Mouse (Mus musculus): Measurements from ENCODE around the gene Gbx1. TPM values are rescaled to one million over a fixed set of nuclear protein-coding genes. Genes with fewer than 3 reads are reported as not detected.
A peak's percentile ranks its signal among the peaks of the same experiment; 100 is the strongest.

The Gbx1 gene
- total RNA-seq, 2 experiments from 2014 or later, result not detected

DNA sequence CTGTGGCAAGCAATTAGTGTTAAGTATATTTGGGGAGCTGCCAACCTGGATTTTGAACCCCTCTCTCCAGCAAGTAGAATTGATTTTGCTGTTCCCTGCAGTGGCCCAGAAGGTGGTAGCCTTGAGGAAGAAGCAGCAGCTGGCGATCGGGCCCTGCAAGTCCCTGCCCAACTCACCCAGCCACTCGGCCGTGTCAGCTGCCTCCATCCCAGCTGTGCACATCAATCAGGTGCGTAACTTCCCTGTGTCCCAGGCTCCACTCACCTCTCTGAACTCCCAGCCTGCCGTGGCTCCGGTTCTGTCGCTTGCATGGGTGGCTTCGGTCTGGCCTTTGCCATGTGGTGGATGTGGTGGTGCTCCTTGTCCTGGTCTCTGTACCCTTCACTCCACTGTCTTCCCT lies 49.1 kb downstream of the Gbx1 start:
- no peak for DNase-seq

DNA sequence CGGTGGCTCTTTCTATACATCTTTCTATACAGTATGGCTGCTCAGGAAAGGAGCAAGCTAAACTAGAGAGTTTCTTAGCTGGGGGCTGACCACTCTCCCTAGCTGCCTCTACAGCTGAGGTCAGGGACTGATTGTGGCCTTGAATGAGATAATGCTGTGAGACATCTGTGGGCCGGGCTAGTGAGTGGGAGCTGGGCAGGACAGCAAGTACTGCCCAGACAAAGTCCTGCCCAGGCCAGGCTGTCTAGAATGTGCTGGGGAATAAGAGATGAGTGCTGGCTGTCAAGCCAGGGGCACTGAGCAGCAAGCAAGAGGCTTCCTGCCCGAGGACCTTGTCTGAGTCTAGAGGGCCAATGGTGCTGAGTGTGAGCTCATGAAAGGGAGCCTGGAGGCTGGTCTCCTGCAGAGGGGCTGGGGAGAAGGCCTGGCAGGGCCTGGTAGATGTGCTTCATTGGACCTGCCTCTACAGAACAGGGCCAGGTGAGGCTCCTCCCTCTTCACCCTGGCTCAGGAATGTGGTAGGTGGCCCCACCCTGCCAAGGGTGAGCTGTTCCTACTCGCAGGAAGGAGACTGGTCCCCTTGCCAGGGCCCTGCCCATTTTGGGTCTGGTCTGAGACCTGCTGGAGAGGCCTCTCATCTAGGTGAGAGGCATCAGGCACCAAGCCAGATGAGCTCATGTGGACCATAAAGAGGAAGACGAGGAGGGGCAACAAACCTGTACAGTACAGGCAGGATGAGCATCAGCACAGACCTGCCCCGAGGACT lies 51.3 kb downstream of the Gbx1 start:
- no peak for DNase-seq

DNA sequence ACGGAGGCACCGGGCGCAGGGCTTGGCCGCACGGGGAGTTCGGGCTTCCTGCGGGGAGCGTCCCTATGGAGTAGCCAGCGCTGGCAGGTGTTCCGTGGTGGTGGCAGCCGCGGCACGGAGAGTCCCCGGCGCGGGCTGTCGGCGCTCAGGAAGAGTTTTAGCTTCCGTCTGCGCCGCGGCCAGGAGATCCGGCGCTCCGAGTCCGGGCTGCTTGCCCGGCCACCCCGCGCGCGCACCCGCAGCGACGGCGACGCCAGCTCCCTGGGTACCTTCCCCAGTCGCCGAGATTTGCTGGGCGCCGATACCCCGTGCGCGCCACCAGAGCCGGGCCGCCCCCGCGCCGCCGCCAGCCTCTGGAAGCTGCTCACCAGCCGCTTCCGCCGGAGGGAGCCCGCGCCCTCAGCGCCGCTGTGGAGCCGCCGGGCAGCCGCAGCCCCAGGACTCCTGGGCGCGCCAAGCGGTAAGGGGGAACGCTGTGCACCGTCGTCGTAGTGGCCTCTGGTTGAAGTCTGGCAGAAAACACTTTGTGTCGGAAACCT lies 52.2 kb downstream of the Gbx1 start:
- peak; percentile 56 for DNase-seq

DNA sequence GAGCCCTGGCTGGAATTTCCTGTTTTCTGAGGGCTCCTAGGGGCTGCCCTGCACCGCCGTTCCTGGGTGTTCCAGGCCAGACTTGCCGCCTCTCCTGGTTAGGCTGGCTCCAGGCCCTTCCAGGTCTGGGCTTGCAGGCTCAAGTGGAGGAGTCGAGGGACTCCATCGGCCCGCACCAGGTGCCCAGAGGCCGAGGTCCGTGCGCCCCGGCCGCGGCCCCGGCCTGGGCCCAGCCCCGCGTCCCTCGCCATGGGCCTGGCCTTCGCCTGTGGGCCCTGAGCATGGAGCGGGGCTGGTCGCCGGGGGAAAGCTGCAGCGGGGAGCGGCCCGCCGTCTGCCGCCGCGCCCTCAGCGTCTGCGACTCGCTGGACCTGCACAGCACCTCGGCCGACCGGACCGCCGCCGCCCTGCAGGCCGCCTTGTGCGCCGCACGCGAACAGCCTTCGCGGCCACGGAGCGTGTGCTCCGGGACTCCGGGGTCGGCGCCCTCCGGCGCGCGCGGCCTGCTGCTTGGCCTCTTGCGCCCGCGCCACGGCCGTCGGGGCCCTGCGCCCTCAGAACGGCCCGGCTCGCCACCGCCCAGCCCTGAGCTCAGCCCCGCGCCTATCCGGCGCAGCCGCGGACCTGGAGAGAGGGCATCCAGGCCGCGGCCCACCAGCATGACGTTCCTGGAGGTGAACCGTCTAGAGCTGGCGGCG lies 52.8 kb downstream of the Gbx1 start:
- DNase-seq, result no peak

DNA sequence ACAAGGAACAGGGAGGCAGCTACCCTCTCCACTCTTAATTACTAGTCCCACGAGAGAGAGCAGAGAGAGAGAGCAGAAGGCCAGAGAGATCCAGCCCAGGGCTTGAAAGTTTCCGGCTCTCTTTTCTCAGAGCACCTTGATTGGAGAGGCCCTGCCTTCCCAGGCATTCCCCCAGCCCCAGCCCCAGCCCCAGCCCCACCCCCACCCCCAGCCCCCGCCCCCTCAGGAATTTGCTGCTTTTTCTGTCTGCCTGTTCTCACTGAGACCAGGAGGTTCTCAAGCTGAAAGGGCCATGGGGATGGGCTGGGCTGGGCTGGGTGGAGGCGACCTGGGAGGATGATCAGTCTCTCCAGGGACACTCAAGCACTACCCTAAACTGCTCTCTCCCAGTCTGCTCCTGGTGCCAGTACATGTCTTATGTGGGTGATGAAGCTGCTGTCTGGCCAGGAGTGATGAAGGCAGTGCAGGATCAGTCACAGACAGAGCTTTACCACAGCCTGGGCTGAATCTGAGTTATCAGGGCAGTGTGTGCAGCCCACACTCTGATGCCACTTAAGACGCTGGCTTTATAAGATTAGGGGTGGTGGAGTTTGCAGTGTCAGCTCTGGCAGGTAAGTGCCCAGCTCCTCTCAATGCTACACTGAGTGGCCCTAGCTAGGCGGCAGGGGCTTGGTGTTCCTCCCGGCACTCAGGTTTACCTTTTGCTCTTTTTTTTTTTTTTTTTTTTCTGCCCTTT lies 54.0 kb downstream of the Gbx1 start:
- no peak for DNase-seq

DNA sequence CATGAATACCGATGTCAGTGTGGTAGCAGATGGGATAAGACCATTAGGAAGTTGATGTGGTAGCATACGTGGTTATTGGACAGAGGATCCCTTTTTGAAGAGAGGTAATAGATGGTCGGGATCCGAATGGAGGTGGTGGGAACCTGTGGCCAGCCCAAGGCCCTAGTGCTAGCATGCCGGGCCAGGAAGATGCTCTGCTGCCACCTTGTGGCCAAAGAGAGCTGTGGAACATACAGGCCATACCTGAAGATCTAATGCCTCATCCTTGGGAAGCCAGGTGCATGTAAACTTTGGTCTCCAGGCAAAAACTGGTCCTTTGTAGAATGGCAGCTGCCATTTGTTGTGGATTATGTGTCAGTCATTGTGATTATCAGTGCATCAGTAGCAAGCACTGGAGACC lies 56.4 kb downstream of the Gbx1 start:
- DNase-seq, result peak; percentile 79

DNA sequence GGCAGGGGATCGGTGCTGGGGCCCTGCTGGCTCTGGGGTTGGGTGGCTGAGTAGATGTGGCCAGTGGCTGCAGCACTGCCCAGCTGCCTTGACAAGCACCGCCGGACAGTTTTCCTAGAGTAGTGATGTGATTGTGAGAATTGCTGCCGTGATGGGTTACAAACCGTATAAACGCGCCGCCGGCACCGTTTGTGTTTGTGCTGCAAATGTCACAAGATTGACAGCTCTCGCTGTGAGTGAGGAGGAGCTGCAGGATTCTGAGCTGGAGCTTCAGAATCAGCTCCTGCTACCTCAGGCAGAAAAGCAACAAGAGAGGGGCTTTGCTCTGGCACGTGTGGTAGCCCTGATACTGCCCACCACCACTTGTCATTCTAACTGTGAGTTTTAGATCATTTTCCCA lies 60.2 kb downstream of the Gbx1 start:
- DNase-seq, result no peak

DNA sequence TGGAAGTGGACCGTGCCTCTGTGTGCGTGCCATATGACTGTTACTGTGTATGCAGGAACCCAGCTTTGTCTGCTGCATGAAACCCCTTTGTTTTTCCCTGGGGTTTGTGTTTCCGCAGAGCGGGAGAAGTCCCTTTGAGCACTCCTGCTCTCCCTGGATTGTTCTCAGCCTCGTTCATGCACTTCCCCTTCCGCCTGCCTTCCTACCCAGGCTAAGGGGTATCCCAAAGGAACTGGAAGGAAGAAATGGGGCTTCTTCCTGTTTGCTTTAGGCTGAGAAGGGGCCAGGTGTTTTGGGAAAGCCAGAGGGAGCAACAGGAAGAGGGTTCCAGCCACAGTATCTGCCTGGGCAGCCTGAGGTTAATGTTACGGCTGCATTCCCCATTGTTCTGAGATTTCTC lies 71.4 kb downstream of the Gbx1 start:
- DNase-seq, result no peak

DNA sequence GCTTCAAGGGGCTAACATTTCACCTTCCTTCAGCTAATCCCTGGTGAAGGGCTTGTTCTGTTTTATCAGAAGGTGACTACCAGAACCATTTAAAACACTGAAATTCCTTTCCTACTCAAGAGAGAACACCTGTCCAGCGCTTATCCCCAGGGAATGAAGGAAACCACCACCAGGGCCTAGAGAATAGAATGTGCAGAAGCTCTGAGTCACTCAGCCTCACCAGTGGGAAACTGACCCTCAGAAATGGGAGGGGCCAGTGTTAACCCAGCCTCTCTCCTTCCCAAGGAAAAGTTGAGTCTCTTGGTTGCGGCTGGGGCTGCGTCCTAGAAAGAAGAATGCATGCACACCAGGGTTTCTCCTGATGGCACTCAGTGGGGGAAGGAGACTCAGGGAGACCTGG lies 71.9 kb downstream of the Gbx1 start:
- no peak for DNase-seq

DNA sequence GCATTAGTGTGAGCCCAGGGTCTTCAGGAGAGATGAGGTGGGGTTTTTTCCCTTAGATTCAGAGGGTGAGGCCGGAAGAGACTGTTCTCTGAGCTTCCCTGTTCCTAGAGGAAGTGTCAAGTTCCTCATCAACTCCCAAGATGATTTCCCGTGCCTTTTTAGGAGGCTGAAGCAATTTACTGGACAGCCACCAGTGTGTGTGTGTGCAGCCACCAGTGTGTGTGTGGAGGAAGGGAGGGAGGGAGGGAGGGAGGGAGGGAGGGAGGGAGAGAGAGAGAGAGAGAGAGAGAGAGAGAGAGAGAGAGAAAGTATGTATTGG lies 73.1 kb downstream of the Gbx1 start:
- no peak for DNase-seq

DNA sequence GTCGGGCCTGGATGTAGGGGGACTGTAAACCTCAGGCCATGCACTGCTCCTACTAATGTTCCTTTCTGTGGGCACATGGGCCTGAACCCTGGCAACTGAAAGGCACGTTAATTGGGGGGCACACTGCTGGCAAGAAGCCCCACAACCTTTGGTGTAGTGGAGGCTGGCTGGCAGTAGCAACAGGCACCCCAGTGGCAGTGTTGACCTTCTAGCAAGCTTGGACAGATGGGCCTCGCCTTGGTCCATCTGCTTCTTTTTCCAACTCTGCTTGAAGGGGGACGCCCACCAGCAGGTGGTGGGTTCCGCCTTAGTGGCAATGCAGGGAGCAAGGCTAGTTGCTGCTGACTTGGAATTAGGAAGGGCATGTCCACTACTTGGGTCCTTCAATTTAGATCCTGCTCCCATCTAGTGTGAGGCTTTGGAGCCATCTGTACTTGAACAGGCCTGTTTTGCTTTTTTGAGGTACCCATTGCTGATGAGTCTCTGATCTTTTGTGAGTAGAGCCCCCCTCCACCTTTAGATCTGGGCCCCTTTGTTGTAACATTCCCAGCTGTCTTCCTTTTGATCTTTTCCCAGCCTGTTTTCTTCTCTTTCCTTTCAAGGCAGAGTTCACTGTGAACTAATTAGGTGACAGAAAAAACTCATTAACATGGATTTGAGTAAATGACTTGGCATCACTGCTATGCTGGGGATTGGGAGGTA lies 73.6 kb downstream of the Gbx1 start:
- DNase-seq, result no peak

Other genes with a start within 250 kb of the Gbx1 start
- gene Kcnh2, start 175.6 kb downstream of the Gbx1 start, total RNA-seq (2021), result 10 to 100 TPM in 1 of 2 experiments, 1 to 10 TPM in 1; 5.4 to 10.8 TPM
- gene Nos3, start 162.4 kb downstream of the Gbx1 start, total RNA-seq (2021), result 10 to 100 TPM in 1 of 2 experiments, 1 to 10 TPM in 1; 7.7 to 11.2 TPM
- under 1 TPM; 0.23 to 0.26 TPM for gene Atg9b, start 135.1 kb downstream of the Gbx1 start, total RNA-seq (2021)
- gene Abcb8, start 133.5 kb downstream of the Gbx1 start, total RNA-seq (2021), result 10 to 100 TPM; 35.9 to 45.5 TPM
- under 1 TPM; 0.12 to 0.36 TPM for gene Asic3, start 113.8 kb downstream of the Gbx1 start, total RNA-seq (2021)
- 10 to 100 TPM; 15.5 to 17.5 TPM for gene Cdk5, start 103.7 kb downstream of the Gbx1 start, total RNA-seq (2021)
- 10 to 100 TPM; 26.2 to 39.8 TPM for gene Slc4a2, start 103.4 kb downstream of the Gbx1 start, total RNA-seq (2021)
- gene Fastk, start 81.9 kb downstream of the Gbx1 start, total RNA-seq (2021), result 100 to 1,000 TPM; 124 to 142 TPM
- 1 to 10 TPM; 9.0 to 9.9 TPM for gene Tmub1, start 79.3 kb downstream of the Gbx1 start, total RNA-seq (2021)
- 10 to 100 TPM; 61.0 to 61.8 TPM for gene Agap3, start 75.0 kb downstream of the Gbx1 start, total RNA-seq (2021)
- gene Asb10, start 13.8 kb upstream of the Gbx1 start, total RNA-seq (2021), result 10 to 100 TPM; 31.3 to 37.4 TPM
- not detected for gene 4931409K22Rik, start 29.6 kb upstream of the Gbx1 start, total RNA-seq (2021)
- 10 to 100 TPM; 66.4 to 74.0 TPM for gene Abcf2, start 50.3 kb upstream of the Gbx1 start, total RNA-seq (2021)
- 10 to 100 TPM; 19.6 to 29.4 TPM for gene Chpf2, start 59.5 kb upstream of the Gbx1 start, total RNA-seq (2021)
- gene Smarcd3, start 97.2 kb upstream of the Gbx1 start, total RNA-seq (2021), result 100 to 1,000 TPM; 122 to 132 TPM
- 10 to 100 TPM; 22.8 to 24.3 TPM for gene Nub1, start 158.3 kb upstream of the Gbx1 start, total RNA-seq (2021)
- gene Wdr86, start 203.5 kb upstream of the Gbx1 start, total RNA-seq (2021), result 1 to 10 TPM in 1 of 2 experiments, under 1 TPM in 1; 0.70 to 1.2 TPM
- not detected for gene Crygn, start 230.8 kb upstream of the Gbx1 start, total RNA-seq (2021)